Mouse (Mus musculus) brain, adult 10 weeks (tissue): ENCODE data around the gene Tctex1d2. TPM values are rescaled to one million over a fixed set of nuclear protein-coding genes. Genes with fewer than 3 reads are reported as not detected.

Experiments
- polyA plus RNA-seq: library from polyadenylated mRNA; stranded (reverse); fragments of 350-450 nt; fragmentation: Illumina TruSeq; extraction: RNeasy Lipid Tissue Mini Kit (QIAGEN cat#74804); gene quantifications from one replicate; pipeline ENCODE4 v1.2.3, GENCODE M21; 2015; ENCODE audit warnings: low read depth, low replicate concordance

Tctex1d2 gene
- polyA plus RNA-seq, result 31.1 TPM

DNA sequence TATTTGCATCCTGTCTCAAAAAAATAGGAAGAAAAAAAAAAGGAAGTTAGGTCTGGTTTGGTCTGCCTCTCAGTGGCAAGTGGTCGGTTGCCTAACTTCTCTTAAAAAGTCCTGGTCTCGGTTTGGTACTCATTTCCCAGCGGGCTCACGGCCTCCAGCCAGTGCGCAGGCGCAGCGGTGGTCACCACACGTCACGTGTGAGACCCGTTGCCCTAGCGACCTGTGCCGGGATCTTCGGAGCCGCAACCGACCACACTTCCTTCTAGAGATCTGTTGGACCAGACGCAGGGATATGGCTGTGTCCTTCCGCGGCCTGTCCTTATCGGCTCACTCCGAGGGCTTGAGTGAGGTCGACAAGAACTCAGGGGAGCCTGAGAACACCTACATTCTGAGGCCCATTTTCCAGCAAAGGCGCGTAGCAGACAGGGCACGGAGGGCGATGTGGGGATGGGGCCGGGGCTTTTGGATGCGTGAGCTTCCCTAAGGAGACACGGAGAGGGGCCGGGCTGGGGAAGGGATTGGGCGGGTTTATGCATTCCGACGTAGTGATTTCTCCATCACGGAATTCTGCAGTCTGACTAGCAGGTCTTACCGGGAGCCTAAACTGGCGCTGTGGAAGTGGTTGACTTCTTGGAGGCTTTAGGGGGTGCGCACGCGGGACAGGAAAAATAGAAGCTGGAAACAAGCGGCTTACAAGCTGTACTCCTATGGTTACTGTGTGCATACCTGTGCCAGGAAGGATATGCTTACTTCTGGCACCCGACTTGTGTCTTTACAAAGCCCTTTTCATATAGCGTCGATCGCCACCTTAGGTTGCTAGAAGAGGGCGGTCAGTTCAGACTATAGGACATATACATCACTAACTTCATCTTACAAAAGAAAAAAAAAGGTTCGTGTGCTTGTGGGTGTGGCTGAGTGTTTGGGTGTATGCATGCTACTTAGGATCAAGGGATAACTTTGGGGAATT is at the start of gene Tctex1d2:
Tctex1d2 (plus strand) TSS at position 186 of the 967 bp plus-strand sequence.

DNA sequence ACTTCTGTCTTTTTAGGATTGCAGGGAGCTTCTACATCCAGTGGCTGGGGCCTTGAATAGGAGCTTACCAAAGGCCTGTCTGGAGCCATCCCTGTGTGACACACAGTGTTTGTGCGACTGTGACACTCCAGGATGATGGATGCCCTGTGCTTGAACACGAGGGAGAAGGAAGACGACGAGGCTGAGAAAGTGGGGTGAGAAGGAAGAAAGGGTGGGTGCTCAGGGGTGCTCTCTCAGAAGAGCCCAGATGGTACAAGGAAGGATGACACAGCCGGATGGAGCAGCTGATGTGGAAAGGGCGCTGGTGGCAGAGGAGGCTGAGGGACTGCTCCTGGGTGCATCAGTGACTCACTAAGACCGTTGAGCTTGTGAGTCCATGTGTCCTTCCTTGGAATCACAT is 19.2 kb upstream of the Tctex1d2 start, which contains the start of gene Tm4sf19:
Tm4sf19 (plus strand) TSS at position 240 of the 400 bp plus-strand sequence.

DNA sequence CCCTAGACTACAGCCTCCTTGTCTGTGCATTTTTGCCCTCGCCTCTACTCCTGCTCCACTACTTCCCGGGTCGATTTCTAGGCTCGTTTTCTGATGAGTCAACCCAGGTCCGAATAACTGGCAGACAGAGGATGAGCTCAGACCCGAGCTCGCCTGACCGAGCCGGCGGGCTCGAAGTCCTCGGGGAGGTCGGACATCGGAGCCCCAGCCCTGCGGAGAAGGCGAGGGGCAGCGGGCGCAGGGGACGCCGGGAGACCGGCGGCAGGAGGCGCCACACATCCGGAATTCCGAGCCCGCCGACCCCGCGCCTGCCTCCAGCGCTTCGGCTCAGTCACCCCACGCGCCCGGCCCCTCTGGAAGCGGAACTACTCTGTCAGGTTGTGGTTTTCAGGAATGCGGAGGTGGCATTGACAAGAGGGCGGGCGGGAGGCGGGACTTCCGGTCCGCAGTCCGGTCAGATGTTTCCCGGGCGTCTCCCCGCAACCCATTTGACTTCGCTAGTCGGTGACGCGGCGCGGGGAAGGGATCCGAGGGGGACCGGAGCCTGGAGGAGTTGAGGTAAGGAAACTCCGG is 11.1 kb downstream of the Tctex1d2 start, which contains the start of gene Pcyt1a:
Pcyt1a (plus strand) TSS at position 448 of the 573 bp plus-strand sequence.

Other genes with a start within 250 kb of the Tctex1d2 start
- not detected for gene Bex6, start 239.9 kb upstream of the Tctex1d2 start, polyA plus RNA-seq
- 34.5 TPM for gene Fbxo45, start 172.5 kb upstream of the Tctex1d2 start, polyA plus RNA-seq
- gene Wdr53, start 172.5 kb upstream of the Tctex1d2 start, polyA plus RNA-seq, result 18.7 TPM
- gene Smco1, start 148.2 kb upstream of the Tctex1d2 start, polyA plus RNA-seq, result not detected
- 25.9 TPM for gene Rnf168, start 142.2 kb upstream of the Tctex1d2 start, polyA plus RNA-seq
- gene Ubxn7, start 87.4 kb upstream of the Tctex1d2 start, polyA plus RNA-seq, result 13.6 TPM
- not detected for gene Tm4sf19, start 19.2 kb upstream of the Tctex1d2 start, polyA plus RNA-seq
- 25.0 TPM for gene Pcyt1a, start 11.2 kb downstream of the Tctex1d2 start, polyA plus RNA-seq
- not detected for gene Slc51a, start 68.2 kb downstream of the Tctex1d2 start, polyA plus RNA-seq
- gene Zdhhc19, start 76.6 kb downstream of the Tctex1d2 start, polyA plus RNA-seq, result not detected
- gene Tfrc, start 189.2 kb downstream of the Tctex1d2 start, polyA plus RNA-seq, result 92.4 TPM
- gene Tnk2, start 224.2 kb downstream of the Tctex1d2 start, polyA plus RNA-seq, result 124 TPM